Mouse (Mus musculus) limb, embryonic 11.5 days (tissue): Measurements from ENCODE around the gene Raly. TPM values are rescaled to one million over a fixed set of nuclear protein-coding genes. Genes with fewer than 3 reads are reported as not detected.

Experiments used
- ATAC-seq: fragments of 200-750 bp; cut with Nextera tagmentation; 2 replicates; pipeline ENCODE4 v1.8.0; 2017; ENCODE audit warnings: low read depth; ENCODE audit not compliant: insufficient number of reproducible peaks, low FRiP score, low TSS enrichment
- DNase-seq: peaks from one replicate; pipeline ENCODE4 v3.0.0-alpha.2; 2015; ENCODE audit warnings: low spot score
- H3K27ac ChIP-seq: fragments of 300-500 bp; sonication (generic); replicated peaks from 2 replicates; pipeline ENCODE4 v1.5.1; 2014; ENCODE audit warnings: low read depth, mild to moderate bottlenecking, low read length
- H3K27me3 ChIP-seq: fragments of 300-500 bp; sonication (generic); 2 replicates; pipeline ENCODE4 v1.6.1; 2014; ENCODE audit warnings: mild to moderate bottlenecking, low read length, mixed read lengths; ENCODE audit not compliant: control insufficient read depth, insufficient read depth
- H3K36me3 ChIP-seq: fragments of 300-500 bp; sonication (generic); 2 replicates; pipeline ENCODE4 v1.6.1; 2014; ENCODE audit warnings: mild to moderate bottlenecking, low read length, moderate library complexity, mixed read lengths; ENCODE audit not compliant: control insufficient read depth, insufficient read depth
- H3K4me1 ChIP-seq: fragments of 300-500 bp; sonication (generic); 2 replicates; pipeline ENCODE4 v1.6.1; 2014; ENCODE audit warnings: low read length, mixed read lengths; ENCODE audit not compliant: control insufficient read depth, insufficient read depth
- H3K4me2 ChIP-seq: fragments of 300-500 bp; sonication (generic); 2 replicates; pipeline ENCODE4 v1.6.1; 2014; ENCODE audit warnings: low read depth, mild to moderate bottlenecking, moderate library complexity; ENCODE audit not compliant: severe bottlenecking
- H3K4me3 ChIP-seq: fragments of 300-500 bp; sonication (generic); 2 replicates; pipeline ENCODE4 v1.5.1; 2014; ENCODE audit warnings: low read depth, low read length
- H3K9ac ChIP-seq: fragments of 300-500 bp; sonication (generic); 2 replicates; pipeline ENCODE4 v1.6.1; 2014; ENCODE audit warnings: mild to moderate bottlenecking, low read length
- H3K9me3 ChIP-seq: fragments of 300-500 bp; sonication (generic); 2 replicates; pipeline ENCODE4 v1.6.1; 2016; ENCODE audit warnings: low read length; ENCODE audit not compliant: control insufficient read depth
- WGBS: fragments of 180-500 bp; shearing (Covaris S2); extraction: QIAGEN DNeasy Blood & Tissue Kit; methylation state at CpG from one replicate; pipeline ENCODE4 v1.1.7; 2014; 5-methylcytosine and 5-hydroxymethylcytosine counted together
- polyA plus RNA-seq: library from polyadenylated mRNA; unstranded; fragments of >200 nt; fragmentation: Nextera tagmentation; extraction: Ambion mirVana; gene quantifications from 2 replicates; pipeline ENCODE4 v1.2.1, GENCODE M21; 2014

Gene Raly
- polyA plus RNA-seq, 1 experiment from 2014 or later, result 119 TPM

- Histone ChIP-seq H3K36me3 (no peaks in the 10 kb centered on the region), H3K9ac (no peak overlapping the region), H3K27ac (no peak overlapping the region), H3K4me2 (no peak overlapping the region), H3K9me3 (no peaks in the 10 kb centered on the region), H3K27me3 (no peaks in the 10 kb centered on the region), H3K4me3 (no peak overlapping the region), H3K4me1 (no peaks in the 10 kb centered on the region)
- WGBS, result 83% methylated on average over 6 of the region's 6 CpGs
- no peak for ATAC-seq
- no peak for DNase-seq
Observed at GRCm38 (mm10) chr2:154909789-154910188, 118.9 kb downstream of the Raly start.

DNA sequence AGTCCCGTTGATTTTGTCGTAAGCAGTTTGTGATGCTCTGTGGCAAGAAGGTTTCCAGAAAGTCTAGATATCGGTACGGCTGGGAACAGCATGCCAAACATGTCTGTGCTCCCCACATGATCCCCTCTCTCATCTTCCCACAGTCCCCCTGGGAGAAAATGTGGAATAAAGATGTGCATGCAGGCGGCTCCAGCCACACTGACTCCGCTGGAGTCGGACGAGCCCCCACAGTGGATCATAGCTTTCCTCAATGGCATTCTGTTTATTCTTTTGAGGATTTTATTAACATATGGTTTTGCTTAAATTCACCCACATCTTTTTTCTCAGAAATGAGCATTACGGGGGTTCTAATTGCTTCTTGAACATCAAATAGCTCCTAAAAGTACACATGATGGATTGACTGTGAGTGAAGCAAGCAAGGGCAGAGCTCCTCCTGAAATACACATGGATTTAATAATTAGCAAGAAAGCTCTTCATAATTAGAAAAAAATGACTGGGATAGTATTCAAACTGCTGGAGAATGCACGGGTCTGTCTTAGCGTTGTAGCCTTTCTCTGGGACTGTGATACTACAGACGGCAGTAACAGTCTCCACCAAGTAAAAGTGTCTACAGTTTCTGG is 125.1 kb downstream of the Raly start:
- H3K4me2 ChIP-seq, result no peak overlapping the region

DNA sequence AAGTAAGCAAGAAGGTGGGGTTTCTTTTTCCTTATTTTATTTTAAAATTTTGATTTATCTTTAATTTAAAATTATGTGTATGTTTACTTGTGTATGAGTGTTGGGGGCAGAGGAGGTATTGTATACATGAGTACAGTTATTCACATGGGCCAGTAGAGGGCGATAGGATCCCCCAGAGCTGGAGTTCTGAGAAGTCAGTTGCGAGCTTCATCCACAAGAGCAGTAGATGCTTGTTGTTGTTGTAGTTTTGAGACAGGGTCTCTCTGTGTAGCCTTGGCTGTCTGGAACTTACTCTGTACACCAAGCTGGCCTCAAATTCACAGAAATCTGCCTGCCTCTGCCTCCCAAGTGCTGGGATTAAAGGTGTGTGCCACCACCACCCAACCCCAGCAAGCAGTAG is 125.7 kb downstream of the Raly start:
- 0 out of 2 replicates have a peak, but pooled peaks cover 3% of the 10 kb centered on the region for H3K4me1 ChIP-seq

More for the DNA sequence above, 125.1 kb downstream of the Raly start:
- Histone ChIP-seq H3K9ac (no peak overlapping the region), H3K4me3 (no peak overlapping the region), H3K27me3 (no peaks in the 10 kb centered on the region), H3K36me3 (no peaks in the 10 kb centered on the region), H3K27ac (no peak overlapping the region; the same call in 1 of the 2 replicates), H3K9me3 (no peaks in the 10 kb centered on the region), H3K4me1 (0 out of 2 replicates have a peak, but pooled peaks cover 3% of the 10 kb centered on the region)
- ATAC-seq (no peak), DNase-seq (peak; percentile 55)
- WGBS, result 17% methylated on average over 12 of the region's 12 CpGs

More for the DNA sequence above, 125.7 kb downstream of the Raly start:
- Histone ChIP-seq H3K4me3 (no peak overlapping the region), H3K4me2 (no peak overlapping the region), H3K9ac (no peak overlapping the region), H3K27me3 (no peaks in the 10 kb centered on the region), H3K9me3 (no peaks in the 10 kb centered on the region), H3K27ac (no peak overlapping the region), H3K36me3 (no peaks in the 10 kb centered on the region)
- WGBS, result 12% methylated on average over 2 of the region's 2 CpGs
- no peak for ATAC-seq
- peak; percentile 61 for DNase-seq

Other genes starting within 250 kb of the Raly start
- gene 1700003F12Rik, start 244.0 kb upstream of the Raly start, polyA plus RNA-seq, result 0.95 and 1.0 TPM in 2 replicates
- 0.19 and 0.20 TPM in 2 replicates for gene Actl10, start 239.3 kb upstream of the Raly start, polyA plus RNA-seq
- gene Necab3, start 232.2 kb upstream of the Raly start, polyA plus RNA-seq, result 1.4 and 1.5 TPM in 2 replicates
- gene E2f1, start 221.2 kb upstream of the Raly start, polyA plus RNA-seq, result 8.9 and 10.9 TPM in 2 replicates
- gene Pxmp4, start 187.4 kb upstream of the Raly start, polyA plus RNA-seq, result 13.5 and 15.9 TPM in 2 replicates
- 0.91 and 1.2 TPM in 2 replicates for gene Zfp341, start 177.8 kb upstream of the Raly start, polyA plus RNA-seq
- gene 4930519P11Rik, start 177.7 kb upstream of the Raly start, polyA plus RNA-seq, result 0.43 and 0.67 TPM in 2 replicates
- 12.8 and 13.7 TPM in 2 replicates for gene Chmp4b, start 139.4 kb upstream of the Raly start, polyA plus RNA-seq
- not detected in 2 replicates for gene Gm14214, start 21.1 kb upstream of the Raly start, polyA plus RNA-seq
- gene a, start 306 bp downstream of the Raly start, polyA plus RNA-seq, result 13.8 and 17.7 TPM in 2 replicates
- 152 and 153 TPM in 2 replicates for gene Eif2s2, start 101.8 kb downstream of the Raly start, polyA plus RNA-seq
- 10.2 and 13.0 TPM in 2 replicates for gene Gm14226, start 227.2 kb downstream of the Raly start, polyA plus RNA-seq